Mouse (Mus musculus): ENCODE data around the gene Gper1.

DNA sequence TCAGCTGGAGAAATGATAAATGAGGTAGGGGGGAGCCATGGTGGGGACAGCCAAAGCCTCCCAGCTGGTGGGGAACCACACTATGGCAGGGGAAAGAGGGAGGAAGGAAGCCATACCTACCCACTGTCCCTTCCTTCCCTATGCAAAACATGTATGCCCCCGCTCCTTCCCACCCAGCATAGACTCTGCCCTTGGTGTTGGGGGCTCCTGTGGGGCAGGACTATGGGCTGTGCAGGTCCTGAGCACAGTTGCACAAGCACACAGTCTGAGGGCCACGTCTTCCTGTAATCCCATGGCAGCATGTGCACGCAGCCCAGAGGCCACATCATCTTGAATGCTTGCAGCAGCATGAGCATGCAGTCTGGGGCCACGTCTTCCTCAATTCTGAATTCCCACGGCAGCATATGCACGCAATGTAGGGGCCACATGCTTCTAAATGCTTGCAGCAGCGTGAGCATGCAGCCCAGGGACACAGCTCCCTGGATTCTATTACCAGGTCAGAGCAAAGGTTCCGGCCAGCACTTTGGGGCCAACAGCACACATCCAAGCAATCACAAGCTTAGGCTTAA is 19.2 kb upstream of the Gper1 start:
- TF ChIP-seq TAL1 (conservative IDR thresholded peaks at IDR 0.05; ENCODE audit: low read depth, low read length): no peak
- TF ChIP-seq CTCF (IDR thresholded peaks at IDR 0.05; ENCODE audit: low read depth, low read length): no peak
- no peak for TF ChIP-seq GATA1 (IDR thresholded peaks at IDR 0.05; ENCODE audit: borderline replicate concordance, low read length)
- TF ChIP-seq GATA2 (IDR thresholded peaks at IDR 0.05; ENCODE audit: borderline replicate concordance, low read depth, low read length): no peak
- no peak for TF ChIP-seq POLR2AphosphoS5 (IDR thresholded peaks at IDR 0.05; ENCODE audit: insufficient replicate concordance, low read depth, low read length)

All from G1E (cell line).